Mouse (Mus musculus): ENCODE results near the gene Ppil1. TPM values are rescaled to one million over a fixed set of nuclear protein-coding genes. Genes with fewer than 3 reads are reported as not detected.

Ppil1 gene
- polyA plus RNA-seq, 1 experiment from 2014 or later = 134 TPM

- WGBS = 69% methylated on average over 7 of the region's 7 CpGs
- H3K27ac ChIP-seq (ENCODE audit: low read length) = no peak overlapping the region
- ATAC-seq (ENCODE audit: insufficient number of reproducible peaks, insufficient read depth, low FRiP score, low read depth) = no peak
- H3K4me3 ChIP-seq (ENCODE audit: low read depth, low read length) = no peak overlapping the region
- no peaks in the 10 kb centered on the region for H3K27me3 ChIP-seq (ENCODE audit: control insufficient read depth, insufficient read depth, low read length)
- H3K9me3 ChIP-seq (ENCODE audit: control insufficient read depth, low read depth, low read length) = no peaks in the 10 kb centered on the region
- H3K36me3 ChIP-seq (ENCODE audit: control insufficient read depth, insufficient read depth, low read length) = no peaks in the 10 kb centered on the region
- H3K9ac ChIP-seq (replicated peaks; ENCODE audit: low read depth, low read length) = no peak overlapping the region
- no peak overlapping the region for H3K4me2 ChIP-seq (replicated peaks; ENCODE audit: low read depth, low read length)
- peaks cover 8% of the 10 kb centered on the region; the same call in 1 of the 2 replicates for H3K4me1 ChIP-seq (ENCODE audit: control insufficient read depth, insufficient read depth, low read length)
Observed at GRCm38 (mm10) chr17:29216078-29216477, 47.9 kb downstream of the Ppil1 start.

- no peak for ATAC-seq (ENCODE audit: insufficient number of reproducible peaks, insufficient read depth, low FRiP score, low read depth)
- Histone ChIP-seq H3K9me3 (ENCODE audit: control insufficient read depth, low read depth, low read length) (no peaks in the 10 kb centered on the region), H3K27ac (ENCODE audit: low read length) (no peak overlapping the region), H3K4me3 (ENCODE audit: low read depth, low read length) (no peak overlapping the region), H3K4me2 (replicated peaks; ENCODE audit: low read depth, low read length) (no peak overlapping the region), H3K27me3 (ENCODE audit: control insufficient read depth, insufficient read depth, low read length) (no peaks in the 10 kb centered on the region), H3K36me3 (ENCODE audit: control insufficient read depth, insufficient read depth, low read length) (no peaks in the 10 kb centered on the region), H3K9ac (replicated peaks; ENCODE audit: low read depth, low read length) (no peak overlapping the region), H3K4me1 (ENCODE audit: control insufficient read depth, insufficient read depth, low read length) (peaks cover 8% of the 10 kb centered on the region; the same call in 1 of the 2 replicates)
- 69% methylated on average over 10 of the region's 10 CpGs for WGBS
Observed at GRCm38 (mm10) chr17:29214655-29215054, 49.3 kb downstream of the Ppil1 start.

GRCm38 (mm10) chr17:29214193-29214456, 49.9 kb downstream of the Ppil1 start:
- H3K9me3 ChIP-seq (ENCODE audit: control insufficient read depth, low read depth, low read length) = no peaks in the 10 kb centered on the region
- H3K4me3 ChIP-seq (ENCODE audit: low read depth, low read length) = no peak overlapping the region
- no peak for ATAC-seq (ENCODE audit: insufficient number of reproducible peaks, insufficient read depth, low FRiP score, low read depth)
- WGBS = 66% methylated on average over 4 of the region's 4 CpGs
- H3K27me3 ChIP-seq (ENCODE audit: control insufficient read depth, insufficient read depth, low read length) = no peaks in the 10 kb centered on the region
- no peaks in the 10 kb centered on the region for H3K36me3 ChIP-seq (ENCODE audit: control insufficient read depth, insufficient read depth, low read length)
- H3K4me2 ChIP-seq (replicated peaks; ENCODE audit: low read depth, low read length) = no peak overlapping the region
- H3K27ac ChIP-seq (ENCODE audit: low read length) = no peak overlapping the region
- peaks cover 8% of the 10 kb centered on the region; the same call in 1 of the 2 replicates for H3K4me1 ChIP-seq (ENCODE audit: control insufficient read depth, insufficient read depth, low read length)
- no peak overlapping the region for H3K9ac ChIP-seq (replicated peaks; ENCODE audit: low read depth, low read length)

DNA sequence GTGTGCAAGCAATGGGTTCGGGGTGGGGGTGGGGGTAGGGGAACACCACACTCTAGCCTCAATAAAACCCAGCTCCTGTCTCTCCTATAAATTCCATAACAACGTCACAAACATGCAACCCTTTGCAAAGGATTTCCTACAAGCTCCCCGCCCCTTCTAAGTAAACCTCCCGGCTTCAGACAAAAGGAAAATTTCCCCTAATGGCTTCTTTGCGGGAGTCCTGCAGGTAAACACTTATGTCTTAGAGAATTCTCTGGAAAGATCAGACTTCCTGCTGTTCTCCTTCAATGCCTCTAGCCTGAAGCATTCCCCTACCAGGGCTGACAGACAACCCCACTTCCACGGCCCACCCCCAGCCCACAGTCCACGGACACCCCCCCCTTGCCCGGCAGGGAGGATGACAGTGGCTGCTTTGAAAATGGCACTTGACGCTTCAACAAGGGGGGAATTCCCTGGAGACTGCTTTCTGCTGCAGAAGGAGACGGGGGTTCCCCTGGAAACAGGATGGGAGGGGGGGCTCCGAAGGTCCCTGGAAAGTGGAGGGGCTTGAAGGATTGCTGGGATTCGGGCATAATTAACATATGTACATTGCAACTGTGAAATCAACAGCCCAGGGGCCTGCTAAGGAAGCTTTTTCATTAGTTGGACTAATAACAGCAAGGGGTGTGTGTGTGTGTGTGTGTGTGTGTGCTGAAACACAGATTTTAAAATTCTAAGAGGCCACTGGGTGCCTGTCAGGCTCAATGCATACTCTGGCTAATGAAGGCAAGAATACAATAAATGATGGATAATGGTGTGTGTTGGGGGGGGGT, 50.4 kb downstream of the Ppil1 start:
- H3K27me3 ChIP-seq (ENCODE audit: control insufficient read depth, insufficient read depth, low read length) = no peaks in the 10 kb centered on the region
- H3K9me3 ChIP-seq (ENCODE audit: control insufficient read depth, low read depth, low read length) = no peaks in the 10 kb centered on the region
- no peaks in the 10 kb centered on the region for H3K36me3 ChIP-seq (ENCODE audit: control insufficient read depth, insufficient read depth, low read length)
- H3K4me1 ChIP-seq (ENCODE audit: control insufficient read depth, insufficient read depth, low read length) = peaks cover 8% of the 10 kb centered on the region; the same call in 1 of the 2 replicates
- no peak overlapping the region for H3K4me2 ChIP-seq (replicated peaks; ENCODE audit: low read depth, low read length)
- H3K9ac ChIP-seq (replicated peaks; ENCODE audit: low read depth, low read length) = no peak overlapping the region
- H3K27ac ChIP-seq (ENCODE audit: low read length) = no peak overlapping the region
- no peak overlapping the region for H3K4me3 ChIP-seq (ENCODE audit: low read depth, low read length)
- WGBS = 22% methylated on average over 12 of the region's 12 CpGs
- no peak for ATAC-seq (ENCODE audit: insufficient number of reproducible peaks, insufficient read depth, low FRiP score, low read depth)

GRCm38 (mm10) chr17:29211836-29212235, 52.1 kb downstream of the Ppil1 start:
- ATAC-seq (ENCODE audit: insufficient number of reproducible peaks, insufficient read depth, low FRiP score, low read depth) = no peak
- Histone ChIP-seq H3K36me3 (ENCODE audit: control insufficient read depth, insufficient read depth, low read length) (no peaks in the 10 kb centered on the region), H3K4me3 (ENCODE audit: low read depth, low read length) (no peak overlapping the region), H3K27ac (ENCODE audit: low read length) (no peak overlapping the region), H3K4me2 (replicated peaks; ENCODE audit: low read depth, low read length) (no peak overlapping the region), H3K9me3 (ENCODE audit: control insufficient read depth, low read depth, low read length) (no peaks in the 10 kb centered on the region), H3K9ac (replicated peaks; ENCODE audit: low read depth, low read length) (no peak overlapping the region), H3K27me3 (ENCODE audit: control insufficient read depth, insufficient read depth, low read length) (no peaks in the 10 kb centered on the region), H3K4me1 (ENCODE audit: control insufficient read depth, insufficient read depth, low read length) (peaks cover 8% of the 10 kb centered on the region; the same call in 1 of the 2 replicates)
- 39% methylated on average over 7 of the region's 7 CpGs for WGBS

- ATAC-seq (ENCODE audit: insufficient number of reproducible peaks, insufficient read depth, low FRiP score, low read depth) = no peak
- H3K4me1 ChIP-seq (ENCODE audit: control insufficient read depth, insufficient read depth, low read length) = peaks cover 8% of the 10 kb centered on the region; the same call in 1 of the 2 replicates
- H3K27ac ChIP-seq (ENCODE audit: low read length) = no peak overlapping the region
- no peaks in the 10 kb centered on the region for H3K27me3 ChIP-seq (ENCODE audit: control insufficient read depth, insufficient read depth, low read length)
- 96% methylated on average over 3 of the region's 3 CpGs for WGBS
- H3K9me3 ChIP-seq (ENCODE audit: control insufficient read depth, low read depth, low read length) = no peaks in the 10 kb centered on the region
- no peaks in the 10 kb centered on the region for H3K36me3 ChIP-seq (ENCODE audit: control insufficient read depth, insufficient read depth, low read length)
- no peak overlapping the region for H3K4me3 ChIP-seq (ENCODE audit: low read depth, low read length)
- H3K9ac ChIP-seq (replicated peaks; ENCODE audit: low read depth, low read length) = no peak overlapping the region
- no peak overlapping the region for H3K4me2 ChIP-seq (replicated peaks; ENCODE audit: low read depth, low read length)
Observed at GRCm38 (mm10) chr17:29210037-29210436, 53.9 kb downstream of the Ppil1 start.

DNA sequence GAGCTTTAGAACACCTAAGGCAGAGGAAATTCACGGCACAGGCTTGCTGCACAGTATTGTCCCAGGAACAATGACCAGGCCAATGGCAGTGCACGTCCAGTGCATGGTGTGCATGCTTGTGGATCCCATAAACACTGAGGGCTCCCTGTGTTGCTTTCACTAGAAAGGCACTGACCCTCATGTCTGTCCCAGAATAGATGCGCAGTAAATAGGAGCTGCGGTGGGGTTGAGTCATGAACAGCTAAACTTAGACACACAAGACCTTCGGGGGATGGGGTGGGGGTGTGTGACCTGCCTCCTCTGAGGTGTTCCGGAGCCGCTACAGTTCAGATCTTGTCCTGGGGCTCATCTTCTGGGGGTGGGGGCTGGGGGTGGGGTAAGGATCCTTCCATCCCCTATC, 57.9 kb downstream of the Ppil1 start:
- Histone ChIP-seq H3K4me2 (replicated peaks; ENCODE audit: low read depth, low read length) (no peak overlapping the region), H3K27me3 (ENCODE audit: control insufficient read depth, insufficient read depth, low read length) (no peaks in the 10 kb centered on the region), H3K4me1 (ENCODE audit: control insufficient read depth, insufficient read depth, low read length) (no peaks in the 10 kb centered on the region), H3K36me3 (ENCODE audit: control insufficient read depth, insufficient read depth, low read length) (no peaks in the 10 kb centered on the region), H3K9me3 (ENCODE audit: control insufficient read depth, low read depth, low read length) (no peaks in the 10 kb centered on the region), H3K27ac (ENCODE audit: low read length) (no peak overlapping the region), H3K4me3 (ENCODE audit: low read depth, low read length) (no peak overlapping the region), H3K9ac (replicated peaks; ENCODE audit: low read depth, low read length) (no peak overlapping the region)
- WGBS = 82% methylated on average over 7 of the region's 7 CpGs
- ATAC-seq (ENCODE audit: insufficient number of reproducible peaks, insufficient read depth, low FRiP score, low read depth) = no peak

- WGBS = 83% methylated on average over 6 of the region's 6 CpGs
- no peak overlapping the region for H3K4me2 ChIP-seq (replicated peaks; ENCODE audit: low read depth, low read length)
Observed at GRCm38 (mm10) chr17:29202604-29203003, 61.4 kb downstream of the Ppil1 start.

More at GRCm38 (mm10) chr17:29202604-29203003, 61.4 kb downstream of the Ppil1 start:
- no peak overlapping the region for H3K27ac ChIP-seq (ENCODE audit: low read length)
- H3K27me3 ChIP-seq (ENCODE audit: control insufficient read depth, insufficient read depth, low read length) = no peaks in the 10 kb centered on the region
- H3K36me3 ChIP-seq (ENCODE audit: control insufficient read depth, insufficient read depth, low read length) = no peaks in the 10 kb centered on the region
- no peak for ATAC-seq (ENCODE audit: insufficient number of reproducible peaks, insufficient read depth, low FRiP score, low read depth)
- peaks cover 8% of the 10 kb centered on the region; the same call in 1 of the 2 replicates for H3K4me1 ChIP-seq (ENCODE audit: control insufficient read depth, insufficient read depth, low read length)
- no peaks in the 10 kb centered on the region for H3K9me3 ChIP-seq (ENCODE audit: control insufficient read depth, low read depth, low read length)
- no peak overlapping the region for H3K4me3 ChIP-seq (ENCODE audit: low read depth, low read length)
- no peak overlapping the region for H3K9ac ChIP-seq (replicated peaks; ENCODE audit: low read depth, low read length)

All from stomach, embryonic 14.5 days (tissue).